Mouse (Mus musculus): ENCODE results near the gene Capza3. TPM values are rescaled to one million over a fixed set of nuclear protein-coding genes. Genes with fewer than 3 reads are reported as not detected.

Gene Capza3
- polyA plus RNA-seq (2017; shearing (Covaris generic)): not detected

GRCm38 (mm10) chr6:140040952-140041351 lies at the start of gene Capza3:
Gene Capza3 (plus strand): TSS chr6:140041252.

DNA sequence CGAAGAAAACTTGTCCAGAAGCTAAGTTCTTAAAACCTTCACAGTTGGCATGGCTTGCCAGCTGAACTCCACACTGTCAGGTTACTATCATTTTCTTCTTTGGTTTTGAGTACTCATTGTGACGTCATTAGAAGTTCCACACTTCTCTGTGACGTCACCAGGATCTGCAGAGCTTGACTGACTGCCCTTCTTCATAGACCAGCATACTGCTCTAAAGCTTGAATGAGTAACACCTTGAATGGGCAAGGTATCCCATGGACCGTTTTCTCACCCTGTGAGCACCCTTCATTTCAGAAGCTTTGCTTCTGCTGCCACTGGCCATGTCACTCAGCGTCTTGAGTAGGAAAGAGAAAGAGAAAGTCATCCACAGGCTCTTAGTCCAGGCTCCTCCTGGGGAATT lies 305 bp downstream of the Capza3 start, which contains the start of gene Plcz1:
Gene Plcz1, minus strand, starts transcription at position 101 of the 400 bp plus-strand sequence.

Other genes with a start within 250 kb of the Capza3 start
- not detected for gene Plcz1, start 205 bp downstream of the Capza3 start, polyA plus RNA-seq (2017; shearing (Covaris generic))

Data from CD4-positive, CD25-positive, alpha-beta regulatory T cell (primary cell).